Mouse (Mus musculus) kidney, adult 2 months (tissue): ENCODE results near the gene Lpp. TPM values are rescaled to one million over a fixed set of nuclear protein-coding genes. Genes with fewer than 3 reads are reported as not detected.

Experiments used
- DNase-seq: peaks from one replicate; pipeline ENCODE4 v3.0.0; 2021
- H3K27ac ChIP-seq: fragments of 200-500 bp; 2 replicates; pipeline ENCODE4 v1.5.1; 2012; ENCODE audit warnings: low read depth, low read length, control low read depth, inconsistent platforms; ENCODE audit not compliant: insufficient read depth
- H3K27me3 ChIP-seq: fragments of 200-500 bp; replicated peaks from 2 replicates; pipeline ENCODE4 v1.6.1; 2012; ENCODE audit warnings: mild to moderate bottlenecking, moderate library complexity, low read length, inconsistent platforms; ENCODE audit not compliant: control insufficient read depth, insufficient read depth
- H3K36me3 ChIP-seq: fragments of 200-500 bp; 2 replicates; pipeline ENCODE4 v1.6.1; 2012; ENCODE audit warnings: mild to moderate bottlenecking, moderate library complexity, low read length, inconsistent platforms; ENCODE audit not compliant: control insufficient read depth, insufficient read depth
- H3K4me1 ChIP-seq: fragments of 200-500 bp; 2 replicates; pipeline ENCODE4 v1.6.1; 2011; ENCODE audit warnings: low read length; ENCODE audit not compliant: control insufficient read depth, insufficient read depth
- H3K4me3 ChIP-seq: fragments of 200-500 bp; 2 replicates; pipeline ENCODE4 v1.5.1; 2011; ENCODE audit warnings: mild to moderate bottlenecking, low read depth, low read length, control low read depth; ENCODE audit not compliant: insufficient read depth
- CTCF ChIP-seq: fragments of 200-500 bp; conservative IDR thresholded peaks from 2 replicates; pipeline ENCODE4 v1.5.1; 2011; ENCODE audit warnings: low read depth, mild to moderate bottlenecking, control low read depth, low read length, moderate library complexity, mixed read lengths; ENCODE audit not compliant: insufficient read depth, insufficient read length
- POLR2A ChIP-seq: fragments of 200-500 bp; IDR thresholded peaks from one replicate; pipeline ENCODE4 v1.6.1; 2011; ENCODE audit warnings: low read depth, low read length, control low read depth
- WGBS: fragments of 180-500 bp; shearing (Covaris S2); methylation state at CpG from one replicate; pipeline ENCODE4 v1.1.7; 2018; 5-methylcytosine and 5-hydroxymethylcytosine counted together
- polyA plus RNA-seq: library from polyadenylated mRNA; depleted of rRNA; stranded (reverse); fragments of >200 nt; gene quantifications from 2 replicates; pipeline ENCODE4 v1.2.3, GENCODE M21; 2012

Gene Lpp
- polyA plus RNA-seq, 1 experiment, result 15.9 TPM

- Histone ChIP-seq H3K4me3 (no peak overlapping the region), H3K27me3 (no peaks in the 10 kb centered on the region), H3K27ac (no peak overlapping the region), H3K4me1 (no peaks in the 10 kb centered on the region), H3K36me3 (no peaks in the 10 kb centered on the region)
- TF ChIP-seq POLR2A (no peak), CTCF (no peak)
- no peak for DNase-seq
- 93% methylated on average over 1 of the region's 1 CpGs for WGBS
These were observed 429.6 kb downstream of the Lpp start for GRCm38 (mm10) chr16:24822918-24823317.

- WGBS, result 91% methylated on average over 4 of the region's 4 CpGs
- Histone ChIP-seq H3K27ac (no peak overlapping the region), H3K36me3 (no peaks in the 10 kb centered on the region), H3K27me3 (no peaks in the 10 kb centered on the region), H3K4me3 (no peak overlapping the region), H3K4me1 (no peaks in the 10 kb centered on the region)
- TF ChIP-seq POLR2A (no peak), CTCF (no peak)
- peak; percentile 8 for DNase-seq
These were observed 433.1 kb downstream of the Lpp start for GRCm38 (mm10) chr16:24826390-24826789.

GRCm38 (mm10) chr16:24828207-24828803 lies 435.0 kb downstream of the Lpp start:
- Histone ChIP-seq H3K4me1 (no peaks in the 10 kb centered on the region), H3K4me3 (no peak overlapping the region), H3K27me3 (no peaks in the 10 kb centered on the region), H3K36me3 (no peaks in the 10 kb centered on the region), H3K27ac (no peak overlapping the region)
- no peak for DNase-seq
- 79% methylated on average over 2 of the region's 2 CpGs for WGBS
- TF ChIP-seq POLR2A, result no peak
- no peak for TF ChIP-seq CTCF

- H3K4me3 ChIP-seq, result no peak overlapping the region
- H3K27ac ChIP-seq, result no peak overlapping the region
- no peaks in the 10 kb centered on the region for H3K4me1 ChIP-seq
- no peak for DNase-seq
- 64% methylated on average over 4 of the region's 4 CpGs for WGBS
- no peak for TF ChIP-seq POLR2A
- no peak for TF ChIP-seq CTCF
- H3K36me3 ChIP-seq, result no peaks in the 10 kb centered on the region
- no peaks in the 10 kb centered on the region for H3K27me3 ChIP-seq
These were observed 436.6 kb downstream of the Lpp start for GRCm38 (mm10) chr16:24829860-24830259.

- Histone ChIP-seq H3K4me3 (no peak overlapping the region), H3K27ac (no peak overlapping the region), H3K36me3 (no peaks in the 10 kb centered on the region), H3K4me1 (no peaks in the 10 kb centered on the region), H3K27me3 (no peaks in the 10 kb centered on the region)
- TF ChIP-seq CTCF (no peak), POLR2A (no peak)
- no peak for DNase-seq
- WGBS, result 80% methylated on average over 7 of the region's 7 CpGs
These were observed 437.6 kb downstream of the Lpp start for GRCm38 (mm10) chr16:24830939-24831338.

GRCm38 (mm10) chr16:24833221-24833620 lies 439.9 kb downstream of the Lpp start:
- H3K4me1 ChIP-seq, result no peaks in the 10 kb centered on the region
- TF ChIP-seq CTCF (no peak), POLR2A (no peak)
- H3K36me3 ChIP-seq, result no peaks in the 10 kb centered on the region
- WGBS, result 75% methylated on average over 8 of the region's 8 CpGs
- H3K27me3 ChIP-seq, result no peaks in the 10 kb centered on the region
- H3K27ac ChIP-seq, result no peak overlapping the region
- no peak for DNase-seq
- H3K4me3 ChIP-seq, result no peak overlapping the region

- Histone ChIP-seq H3K27ac (no peak overlapping the region), H3K27me3 (no peaks in the 10 kb centered on the region), H3K4me3 (no peak overlapping the region), H3K36me3 (no peaks in the 10 kb centered on the region), H3K4me1 (no peaks in the 10 kb centered on the region)
- no peak for DNase-seq
- TF ChIP-seq CTCF (no peak), POLR2A (no peak)
- 91% methylated on average over 9 of the region's 9 CpGs for WGBS
These were observed 441.2 kb downstream of the Lpp start for GRCm38 (mm10) chr16:24834536-24834935.

- Histone ChIP-seq H3K36me3 (no peaks in the 10 kb centered on the region), H3K27me3 (no peaks in the 10 kb centered on the region), H3K4me3 (no peak overlapping the region), H3K27ac (no peak overlapping the region), H3K4me1 (no peaks in the 10 kb centered on the region)
- TF ChIP-seq CTCF (no peak), POLR2A (no peak)
- 91% methylated on average over 5 of the region's 5 CpGs for WGBS
- no peak for DNase-seq
These were observed 443.2 kb downstream of the Lpp start for GRCm38 (mm10) chr16:24836550-24836949.
